Mouse (Mus musculus): Measurements from ENCODE around the gene Nupl2. TPM values are rescaled to one million over a fixed set of nuclear protein-coding genes. Genes with fewer than 3 reads are reported as not detected.

Gene Nupl2
- total and polyA plus RNA-seq, 2 experiments from 2014 or later, result 8.9 to 11.0 TPM

DNA sequence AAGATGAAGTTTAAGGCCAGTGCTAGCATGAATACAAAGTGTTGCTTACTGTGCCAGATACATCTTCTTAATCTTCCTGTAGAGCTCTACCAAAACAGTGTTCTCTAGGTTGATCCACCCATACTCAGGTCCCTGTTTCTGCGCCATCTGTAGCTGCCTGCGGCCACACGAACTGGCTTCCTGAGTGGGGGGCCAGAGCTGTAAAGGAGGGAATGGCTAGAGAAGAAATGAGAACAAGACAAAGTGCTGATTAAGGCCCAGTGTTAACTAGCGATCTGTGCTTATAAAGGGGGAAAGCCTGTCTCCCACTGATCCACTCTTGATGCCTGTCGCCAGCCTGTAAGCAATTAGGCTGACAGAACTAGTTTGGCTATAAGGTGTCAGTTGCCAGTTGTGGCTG is 38.5 kb downstream of the Nupl2 start:
- 65% methylated on average over 5 of the region's 5 CpGs for WGBS
- no peak overlapping the region for H3K4me3 ChIP-seq (ENCODE audit: low read depth, low read length)
- no peaks in the 10 kb centered on the region for H3K36me3 ChIP-seq (ENCODE audit: insufficient read depth)
- no peak overlapping the region for H3K4me2 ChIP-seq (ENCODE audit: low read depth)
- DNase-seq (no peak), ATAC-seq (no peak)
- no peak for TF ChIP-seq CTCF (IDR thresholded peaks at IDR 0.05; ENCODE audit: low read depth)
- H3K27ac ChIP-seq (ENCODE audit: low read depth, low read length), result no peak overlapping the region
- H3K27me3 ChIP-seq (ENCODE audit: insufficient read depth, low read length), result no peaks in the 10 kb centered on the region
- no peaks in the 10 kb centered on the region for H3K9me3 ChIP-seq (ENCODE audit: low read length)
- H3K4me1 ChIP-seq (ENCODE audit: insufficient read depth), result no peaks in the 10 kb centered on the region
- H3K9ac ChIP-seq, result no peak overlapping the region

DNA sequence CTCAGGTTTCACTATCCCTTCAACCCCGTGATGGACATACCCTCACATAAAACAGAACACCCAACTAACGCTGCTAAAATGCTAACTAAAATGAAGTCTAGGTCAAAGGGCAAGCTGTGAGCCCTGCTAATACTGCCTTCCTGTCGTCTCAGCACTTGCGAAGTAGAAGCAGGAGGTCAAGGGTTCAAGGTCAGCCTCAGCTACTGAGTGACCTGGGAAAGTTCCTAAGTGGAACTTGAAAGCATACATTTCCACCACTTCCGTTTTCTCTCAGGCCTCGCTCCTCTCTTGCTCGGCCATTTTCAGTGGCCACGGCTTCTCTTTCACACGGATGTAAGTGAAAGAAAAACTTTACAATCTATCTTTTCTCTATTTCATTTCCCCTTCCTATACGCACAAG is 43.2 kb downstream of the Nupl2 start:
- Histone ChIP-seq H3K9ac (no peak overlapping the region), H3K4me1 (ENCODE audit: insufficient read depth) (no peaks in the 10 kb centered on the region), H3K4me2 (ENCODE audit: low read depth) (no peak overlapping the region), H3K36me3 (ENCODE audit: insufficient read depth) (no peaks in the 10 kb centered on the region), H3K4me3 (ENCODE audit: low read depth, low read length) (no peak overlapping the region), H3K9me3 (ENCODE audit: low read length) (no peaks in the 10 kb centered on the region), H3K27ac (ENCODE audit: low read depth, low read length) (no peak overlapping the region), H3K27me3 (ENCODE audit: insufficient read depth, low read length) (no peaks in the 10 kb centered on the region)
- 71% methylated on average over 10 of the region's 10 CpGs for WGBS
- ATAC-seq (no peak), DNase-seq (no peak)
- no peak for TF ChIP-seq CTCF (IDR thresholded peaks at IDR 0.05; ENCODE audit: low read depth)

DNA sequence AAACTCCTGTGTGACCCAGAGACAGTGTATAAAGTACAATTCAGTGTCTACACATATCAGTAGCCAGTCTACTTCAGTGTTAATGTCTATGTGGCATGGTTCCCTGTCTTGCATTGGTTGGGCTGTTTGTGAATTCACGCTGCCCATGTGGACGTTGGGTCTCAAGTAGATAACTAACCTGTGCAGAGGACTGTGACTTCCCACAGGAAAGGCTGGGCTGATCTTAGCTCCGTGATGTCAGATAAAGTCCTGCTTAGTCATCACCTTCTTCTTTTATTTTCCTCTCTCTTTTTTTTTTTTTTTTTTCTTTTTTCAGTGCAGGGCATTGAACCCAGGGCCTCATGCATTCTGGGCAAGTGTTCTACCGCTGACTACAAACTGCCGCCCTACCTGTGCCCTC is 43.7 kb downstream of the Nupl2 start:
- no peak overlapping the region for H3K4me3 ChIP-seq (ENCODE audit: low read depth, low read length)
- DNase-seq, result no peak
- WGBS, result 90% methylated on average over 5 of the region's 5 CpGs
- no peaks in the 10 kb centered on the region for H3K36me3 ChIP-seq (ENCODE audit: insufficient read depth)
- no peaks in the 10 kb centered on the region for H3K27me3 ChIP-seq (ENCODE audit: insufficient read depth, low read length)
- H3K9me3 ChIP-seq (ENCODE audit: low read length), result no peaks in the 10 kb centered on the region
- no peak for ATAC-seq
- no peaks in the 10 kb centered on the region for H3K4me1 ChIP-seq (ENCODE audit: insufficient read depth)
- no peak overlapping the region for H3K9ac ChIP-seq
- H3K27ac ChIP-seq (ENCODE audit: low read depth, low read length), result no peak overlapping the region
- TF ChIP-seq CTCF (IDR thresholded peaks at IDR 0.05; ENCODE audit: low read depth), result no peak
- H3K4me2 ChIP-seq (ENCODE audit: low read depth), result no peak overlapping the region

DNA sequence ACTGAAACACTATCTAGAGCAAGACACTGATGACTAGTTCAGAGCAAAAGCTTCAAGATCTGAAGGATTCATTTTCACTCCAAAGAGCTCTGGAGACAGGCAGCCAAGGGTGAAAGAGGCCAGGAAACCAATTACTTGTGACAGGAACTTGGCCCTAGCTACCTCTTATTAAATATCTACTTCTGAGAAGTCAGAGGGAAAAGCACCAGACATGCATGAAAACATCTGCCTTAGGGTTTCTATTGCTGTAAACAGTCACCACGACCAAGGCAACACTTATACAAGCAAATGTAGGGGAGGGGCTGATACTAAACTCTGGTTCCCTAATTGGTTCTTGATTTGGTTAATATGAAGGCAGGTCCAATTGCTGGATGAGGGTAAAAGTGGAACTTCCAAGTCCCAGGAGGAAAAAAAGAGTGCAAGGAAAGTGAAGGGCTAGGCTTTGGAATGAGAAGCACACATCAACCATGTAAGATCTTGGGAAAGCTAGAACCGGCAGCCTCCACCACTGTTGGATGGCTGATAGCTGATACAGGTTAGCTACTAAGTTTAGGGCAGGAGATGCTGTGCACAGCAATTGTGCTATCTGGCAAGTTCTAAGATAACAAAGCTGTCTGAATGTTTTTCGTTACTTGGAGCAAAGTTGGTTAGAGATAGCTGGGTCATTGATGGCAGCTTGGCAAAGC is 49.2 kb downstream of the Nupl2 start:
- Histone ChIP-seq H3K4me1 (ENCODE audit: insufficient read depth) (no peaks in the 10 kb centered on the region), H3K4me3 (ENCODE audit: low read depth, low read length) (no peak overlapping the region), H3K36me3 (ENCODE audit: insufficient read depth) (no peaks in the 10 kb centered on the region), H3K27ac (ENCODE audit: low read depth, low read length) (no peak overlapping the region), H3K9me3 (ENCODE audit: low read length) (no peaks in the 10 kb centered on the region), H3K27me3 (ENCODE audit: insufficient read depth, low read length) (no peaks in the 10 kb centered on the region; the same call in 1 of the 2 replicates), H3K9ac (no peak overlapping the region), H3K4me2 (ENCODE audit: low read depth) (no peak overlapping the region)
- no peak for TF ChIP-seq CTCF (IDR thresholded peaks at IDR 0.05; ENCODE audit: low read depth)
- no peak for ATAC-seq
- no peak for DNase-seq
- WGBS, result 73% methylated on average over 3 of the region's 3 CpGs

DNA sequence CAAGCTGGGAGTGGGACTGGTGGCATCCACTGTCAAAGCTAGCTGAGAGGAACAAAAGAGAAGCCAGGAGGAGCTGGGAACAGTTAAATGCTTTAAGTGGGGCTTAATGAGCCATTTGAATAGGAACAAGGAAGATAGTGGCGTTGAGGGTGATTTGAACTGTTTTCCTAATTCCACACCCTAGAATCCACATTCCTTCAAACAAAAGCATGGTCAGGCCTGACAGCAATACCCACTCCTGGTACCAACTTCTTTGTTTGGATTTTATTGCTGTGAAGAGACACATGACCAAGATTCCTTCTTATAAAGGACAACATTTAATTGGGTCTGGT is 49.8 kb downstream of the Nupl2 start:
- no peak overlapping the region for H3K27ac ChIP-seq (ENCODE audit: low read depth, low read length)
- no peaks in the 10 kb centered on the region for H3K9me3 ChIP-seq (ENCODE audit: low read length)
- no peak overlapping the region for H3K9ac ChIP-seq
- DNase-seq (no peak), ATAC-seq (no peak)
- H3K27me3 ChIP-seq (ENCODE audit: insufficient read depth, low read length), result no peaks in the 10 kb centered on the region; the same call in 1 of the 2 replicates
- no peak overlapping the region for H3K4me3 ChIP-seq (ENCODE audit: low read depth, low read length)
- no peak overlapping the region for H3K4me2 ChIP-seq (ENCODE audit: low read depth)
- TF ChIP-seq CTCF (IDR thresholded peaks at IDR 0.05; ENCODE audit: low read depth), result no peak
- no peaks in the 10 kb centered on the region for H3K36me3 ChIP-seq (ENCODE audit: insufficient read depth)
- no peaks in the 10 kb centered on the region for H3K4me1 ChIP-seq (ENCODE audit: insufficient read depth)
- WGBS, result 29% methylated on average over 1 of the region's 1 CpGs

DNA sequence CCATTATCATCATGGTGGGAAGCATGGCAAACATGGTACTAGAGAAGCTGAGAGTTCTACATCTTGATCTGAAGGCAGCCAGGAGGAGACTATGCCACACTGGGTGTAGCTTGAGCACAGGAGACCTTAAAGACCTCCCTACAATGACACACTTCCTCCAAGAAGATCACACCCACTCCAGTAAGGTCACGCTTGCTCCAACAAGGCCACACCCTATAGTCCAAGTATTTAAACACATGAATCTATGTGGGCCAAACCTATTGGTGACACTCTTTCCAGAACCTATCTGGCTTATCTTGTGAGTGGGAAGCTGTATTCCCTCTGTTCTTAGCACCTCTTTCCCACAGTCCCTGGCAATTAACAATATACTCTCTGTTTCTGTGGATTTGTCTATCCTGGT is 50.1 kb downstream of the Nupl2 start:
- H3K27ac ChIP-seq (ENCODE audit: low read depth, low read length), result no peak overlapping the region
- H3K9ac ChIP-seq, result no peak overlapping the region
- ATAC-seq (no peak), DNase-seq (no peak)
- no peaks in the 10 kb centered on the region for H3K9me3 ChIP-seq (ENCODE audit: low read length)
- H3K4me3 ChIP-seq (ENCODE audit: low read depth, low read length), result no peak overlapping the region
- no peaks in the 10 kb centered on the region for H3K36me3 ChIP-seq (ENCODE audit: insufficient read depth)
- no peak overlapping the region for H3K4me2 ChIP-seq (ENCODE audit: low read depth)
- H3K27me3 ChIP-seq (ENCODE audit: insufficient read depth, low read length), result no peaks in the 10 kb centered on the region; the same call in 1 of the 2 replicates
- 96% methylated on average over 1 of the region's 1 CpGs for WGBS
- no peaks in the 10 kb centered on the region for H3K4me1 ChIP-seq (ENCODE audit: insufficient read depth)
- TF ChIP-seq CTCF (IDR thresholded peaks at IDR 0.05; ENCODE audit: low read depth), result no peak

Other genes with a start within 250 kb of the Nupl2 start
- 43.3 and 44.0 TPM in 2 replicates for gene Fam126a, start 134.3 kb upstream of the Nupl2 start, total RNA-seq (2014; rRNA removed)
- 19.2 and 25.4 TPM in 2 replicates for gene Fam126a, start 134.3 kb upstream of the Nupl2 start, polyA plus RNA-seq (2015; fragmentation: Nextera tagmentation; extraction: Ambion mirVana)
- 244 and 250 TPM in 2 replicates for gene Klhl7, start 64.4 kb upstream of the Nupl2 start, total RNA-seq (2014; rRNA removed)
- 90.5 and 118 TPM in 2 replicates for gene Klhl7, start 64.4 kb upstream of the Nupl2 start, polyA plus RNA-seq (2015; fragmentation: Nextera tagmentation; extraction: Ambion mirVana)
- gene Kcnh2, start 186.6 kb downstream of the Nupl2 start, total RNA-seq (2014; rRNA removed), result 13.5 and 21.2 TPM in 2 replicates
- 4.7 and 6.8 TPM in 2 replicates for gene Kcnh2, start 186.6 kb downstream of the Nupl2 start, polyA plus RNA-seq (2015; fragmentation: Nextera tagmentation; extraction: Ambion mirVana)
- gene Nos3, start 199.8 kb downstream of the Nupl2 start, total RNA-seq (2014; rRNA removed), result 6.1 and 8.3 TPM in 2 replicates
- gene Nos3, start 199.8 kb downstream of the Nupl2 start, polyA plus RNA-seq (2015; fragmentation: Nextera tagmentation; extraction: Ambion mirVana), result 6.3 and 6.8 TPM in 2 replicates
- 8.0 and 9.5 TPM in 2 replicates for gene Atg9b, start 227.2 kb downstream of the Nupl2 start, total RNA-seq (2014; rRNA removed)
- gene Atg9b, start 227.2 kb downstream of the Nupl2 start, polyA plus RNA-seq (2015; fragmentation: Nextera tagmentation; extraction: Ambion mirVana), result 3.4 and 5.1 TPM in 2 replicates
- 58.2 and 64.1 TPM in 2 replicates for gene Abcb8, start 228.7 kb downstream of the Nupl2 start, total RNA-seq (2014; rRNA removed)
- 38.7 and 44.6 TPM in 2 replicates for gene Abcb8, start 228.7 kb downstream of the Nupl2 start, polyA plus RNA-seq (2015; fragmentation: Nextera tagmentation; extraction: Ambion mirVana)
- 0.15 TPM in 1 of 2 replicates, not detected in the other for gene Asic3, start 248.4 kb downstream of the Nupl2 start, total RNA-seq (2014; rRNA removed)
- gene Asic3, start 248.4 kb downstream of the Nupl2 start, polyA plus RNA-seq (2015; fragmentation: Nextera tagmentation; extraction: Ambion mirVana), result 0.08 and 0.52 TPM in 2 replicates

Measured in forebrain, postnatal 0 days (tissue).